Mouse (Mus musculus) liver, embryonic 14.5 days (tissue): ENCODE measurements around the gene Wnt3a. TPM values are rescaled to one million over a fixed set of nuclear protein-coding genes. Genes with fewer than 3 reads are reported as not detected.

Source experiments
- ATAC-seq: fragments of 200-750 bp; cut with Nextera tagmentation; 2 replicates; pipeline ENCODE4 v1.8.0; 2017; ENCODE audit warnings: moderate number of reproducible peaks, mild to moderate bottlenecking, moderate library complexity; ENCODE audit not compliant: insufficient read depth
- DNase-seq, 3 experiments: peaks; one replicate each; pipeline ENCODE4 v3.0.0-alpha.2; 2012 to 2013; ENCODE audit warnings: low read depth in 3 of 3, low spot score in 3 of 3
- H3K27ac ChIP-seq: fragments of 300-500 bp; sonication (generic); 2 replicates; pipeline ENCODE4 v1.5.1; 2014; ENCODE audit warnings: moderate library complexity, mild to moderate bottlenecking, control low read depth, inconsistent platforms
- H3K27me3 ChIP-seq: fragments of 300-500 bp; sonication (generic); 2 replicates; pipeline ENCODE4 v1.6.1; 2014; ENCODE audit warnings: mild to moderate bottlenecking, low read length, moderate library complexity; ENCODE audit not compliant: control insufficient read depth, insufficient read depth
- H3K36me3 ChIP-seq: fragments of 300-500 bp; sonication (generic); replicated peaks from 2 replicates; pipeline ENCODE4 v1.6.1; 2014; ENCODE audit warnings: low read depth; ENCODE audit not compliant: control insufficient read depth, insufficient read depth
- H3K4me1 ChIP-seq, 2 experiments: fragments of 200-500 bp in 1 of 2; fragments of 300-500 bp in 1 of 2; sonication (generic) in 1 of 2; replicated peaks; 2 replicates each; pipeline ENCODE4 v1.6.1; 2012 to 2014; ENCODE audit warnings: antibody characterized with exemption in 1 of 2, inconsistent platforms in 1 of 2, low read length in 1 of 2; ENCODE audit not compliant: control insufficient read depth in 2 of 2, insufficient read depth in 2 of 2
- H3K4me2 ChIP-seq: fragments of 300-500 bp; sonication (generic); 2 replicates; pipeline ENCODE4 v1.6.1; 2014; ENCODE audit warnings: low read depth, mild to moderate bottlenecking, control low read depth, moderate library complexity
- H3K4me3 ChIP-seq, 2 experiments: fragments of 200-500 bp in 1 of 2; fragments of 300-500 bp in 1 of 2; sonication (generic) in 1 of 2; 2 replicates each; pipeline ENCODE4 v1.5.1; 2012 to 2014; ENCODE audit warnings: low read depth in 2 of 2, low read length in 2 of 2, mild to moderate bottlenecking in 2 of 2, control low read depth in 1 of 2, inconsistent platforms in 1 of 2, moderate library complexity in 1 of 2; ENCODE audit not compliant: insufficient read depth in 1 of 2
- H3K9ac ChIP-seq: fragments of 300-500 bp; sonication (generic); replicated peaks from 2 replicates; pipeline ENCODE4 v1.6.1; 2014; ENCODE audit warnings: mild to moderate bottlenecking, control low read depth, moderate library complexity
- H3K9me3 ChIP-seq: fragments of 300-500 bp; sonication (generic); 2 replicates; pipeline ENCODE4 v1.6.1; 2016; ENCODE audit warnings: low read length, mixed read lengths; ENCODE audit not compliant: control insufficient read depth
- CTCF ChIP-seq: IDR thresholded peaks from 2 replicates; pipeline ENCODE4 v1.5.1; 2016; ENCODE audit warnings: antibody characterized with exemption, low read depth, control low read depth
- EP300 ChIP-seq: IDR thresholded peaks from 2 replicates; pipeline ENCODE4 v1.6.1; 2016; ENCODE audit warnings: antibody characterized with exemption, low read depth
- WGBS: fragments of 180-500 bp; shearing (Covaris S2); extraction: QIAGEN DNeasy Blood & Tissue Kit; methylation state at CpG from one replicate; pipeline ENCODE4 v1.1.7; 2014; ENCODE audit not compliant: insufficient replicate concordance; 5-methylcytosine and 5-hydroxymethylcytosine counted together
- polyA plus RNA-seq, 2 experiments: library from polyadenylated mRNA; depleted of rRNA in 1 of 2; stranded (reverse) in 1 of 2; unstranded in 1 of 2; fragments of >200 nt; fragmentation: Nextera tagmentation in 1 of 2; extraction: Ambion mirVana in 1 of 2; gene quantifications; 2 replicates each; pipeline versions ENCODE4 v1.2.1 to v1.2.3; 2012 to 2014

Wnt3a gene
- polyA plus RNA-seq, 2 experiments: 0.01 TPM; not detected in 1

DNA sequence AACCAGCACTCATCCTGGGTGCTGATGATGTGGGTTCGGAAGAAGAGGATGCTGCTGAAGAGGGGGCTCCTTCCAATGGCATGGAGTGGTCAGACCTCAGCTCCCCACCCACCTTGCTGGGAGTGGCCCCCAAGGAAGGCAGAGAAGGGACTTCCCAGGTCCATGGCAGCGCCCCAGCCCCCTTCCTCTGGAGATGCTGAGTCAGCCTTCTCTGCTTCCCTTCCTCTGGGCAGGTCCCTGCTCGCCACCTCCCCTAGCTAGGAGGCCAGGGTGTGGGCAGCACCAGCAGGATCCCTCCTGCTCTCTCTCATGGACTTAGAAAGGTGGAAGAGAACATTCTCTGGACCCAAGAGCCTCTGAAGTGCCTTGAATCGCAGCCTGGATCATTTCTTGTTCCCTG lies 12.5 kb downstream of the Wnt3a start:
- H3K4me3 ChIP-seq: no peak overlapping the region

GRCm38 (mm10) chr11:59276877-59277276 lies 13.7 kb downstream of the Wnt3a start:
- ATAC-seq (no peak), DNase-seq (no peak)
- Histone ChIP-seq H3K36me3 (no peaks in the 10 kb centered on the region), H3K4me3 (no peak overlapping the region), H3K9me3 (no peaks in the 10 kb centered on the region), H3K27me3 (peaks cover 36% of the 10 kb centered on the region), H3K4me1 (no peaks in the 10 kb centered on the region), H3K9ac (no peak overlapping the region), H3K27ac (no peak overlapping the region), H3K4me2 (no peak overlapping the region)
- TF ChIP-seq EP300: no peak
- no peak for TF ChIP-seq CTCF
- 15% methylated on average over 2 of the region's 2 CpGs for WGBS

More for the DNA sequence above, 12.5 kb downstream of the Wnt3a start:
- WGBS: 45% methylated on average over 4 of the region's 4 CpGs
- ATAC-seq: no peak
- no peak for TF ChIP-seq CTCF
- no peak for TF ChIP-seq EP300
- Histone ChIP-seq H3K27me3 (peaks cover 38% of the 10 kb centered on the region), H3K27ac (no peak overlapping the region), H3K36me3 (no peaks in the 10 kb centered on the region), H3K4me2 (no peak overlapping the region), H3K9ac (no peak overlapping the region), H3K9me3 (no peaks in the 10 kb centered on the region), H3K4me1 (no peaks in the 10 kb centered on the region)
- DNase-seq: no peak

GRCm38 (mm10) chr11:59274184-59274583 lies 16.4 kb downstream of the Wnt3a start:
- WGBS: 53% methylated on average over 3 of the region's 3 CpGs
- no peak for DNase-seq
- ATAC-seq: no peak
- Histone ChIP-seq H3K4me2 (no peak overlapping the region), H3K27ac (no peak overlapping the region), H3K4me3 (no peak overlapping the region), H3K9me3 (no peaks in the 10 kb centered on the region), H3K4me1 (no peaks in the 10 kb centered on the region), H3K9ac (no peak overlapping the region), H3K36me3 (no peaks in the 10 kb centered on the region), H3K27me3 (peaks cover 21% of the 10 kb centered on the region)
- TF ChIP-seq CTCF: no peak
- no peak for TF ChIP-seq EP300

DNA sequence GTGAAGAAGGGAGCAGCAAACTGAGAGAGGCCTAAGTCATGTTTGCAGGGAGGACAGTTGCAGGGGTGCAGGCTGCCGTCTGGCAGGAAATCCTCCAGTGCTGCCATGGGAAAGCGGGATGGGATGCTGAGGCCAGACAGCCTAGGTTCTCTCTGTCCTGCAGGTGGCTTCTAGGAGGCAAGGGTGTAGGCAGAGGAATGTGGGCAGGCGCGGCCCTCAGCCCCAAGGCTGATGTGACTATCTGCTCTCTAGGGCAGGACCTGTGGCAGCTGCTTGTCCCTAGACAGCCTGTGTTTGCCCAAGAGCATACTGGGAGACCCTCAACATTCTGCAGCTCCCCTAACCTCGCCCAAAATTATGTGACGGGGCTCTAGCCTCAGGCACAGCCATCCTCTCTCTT lies 23.8 kb downstream of the Wnt3a start:
- peaks cover 3% of the 10 kb centered on the region for H3K9me3 ChIP-seq
- peaks cover 17 to 26% of the 10 kb centered on the region in 2 experiments for H3K4me1 ChIP-seq
- 30% methylated on average over 6 of the region's 6 CpGs for WGBS
- DNase-seq (no peak), ATAC-seq (no peak)
- H3K36me3 ChIP-seq: no peaks in the 10 kb centered on the region
- no peak for TF ChIP-seq EP300
- no peak for TF ChIP-seq CTCF
- H3K27ac ChIP-seq: no peak overlapping the region
- H3K4me3 ChIP-seq: no peak overlapping the region
- H3K4me2 ChIP-seq: no peak overlapping the region
- no peak overlapping the region for H3K9ac ChIP-seq
- peaks cover 64% of the 10 kb centered on the region for H3K27me3 ChIP-seq

DNA sequence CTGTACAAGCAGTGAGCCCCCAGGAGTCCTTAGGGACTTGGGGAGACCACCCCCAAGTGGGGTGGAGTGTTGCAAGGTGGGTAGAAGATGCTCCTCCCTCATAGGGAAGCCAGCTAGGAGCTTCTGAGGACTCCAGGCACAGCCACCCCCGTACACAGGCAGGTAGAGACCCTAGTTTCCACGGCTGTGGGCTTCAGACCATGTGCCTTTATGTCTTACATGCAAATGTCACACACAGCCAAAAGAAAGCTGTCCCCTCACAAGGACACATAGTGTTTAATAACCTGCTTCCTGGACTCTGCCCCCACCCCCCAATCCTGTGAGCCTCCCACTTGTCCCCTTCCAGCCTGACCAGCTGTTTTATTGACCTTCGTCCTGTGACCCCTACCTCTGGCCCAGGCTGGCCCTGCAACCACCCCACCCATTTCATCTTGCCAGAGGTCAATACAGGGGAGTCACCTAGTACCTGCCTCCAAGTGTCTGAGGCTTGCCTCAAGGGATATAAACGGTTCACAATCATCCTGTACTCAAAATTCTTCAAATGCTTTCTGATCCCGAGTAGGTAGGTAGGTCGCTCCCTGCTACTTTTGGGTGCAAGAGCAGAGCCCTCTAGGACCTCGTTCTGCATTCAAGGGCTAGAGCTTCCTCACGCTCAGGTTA lies 25.3 kb downstream of the Wnt3a start:
- Histone ChIP-seq H3K4me3 (no peak overlapping the region), H3K27ac (no peak overlapping the region), H3K36me3 (no peaks in the 10 kb centered on the region), H3K27me3 (peaks cover 61% of the 10 kb centered on the region), H3K4me1 (peaks cover 31 to 38% of the 10 kb centered on the region in 2 experiments), H3K4me2 (no peak overlapping the region), H3K9me3 (peaks cover 3% of the 10 kb centered on the region), H3K9ac (no peak overlapping the region)
- TF ChIP-seq CTCF (no peak), EP300 (no peak)
- WGBS: 60% methylated on average over 8 of the region's 8 CpGs
- ATAC-seq (no peak), DNase-seq (no peak)
